Mouse (Mus musculus) embryonic facial prominence, embryonic 11.5 days (tissue): ENCODE results near the gene Mybbp1a. TPM values are rescaled to one million over a fixed set of nuclear protein-coding genes. Genes with fewer than 3 reads are reported as not detected.

Experiments used
- ATAC-seq: fragments of 200-750 bp; cut with Nextera tagmentation; replicated peaks from 2 replicates; pipeline ENCODE4 v1.8.0; 2017; ENCODE audit warnings: low read depth; ENCODE audit not compliant: insufficient number of reproducible peaks, low FRiP score, low TSS enrichment
- DNase-seq: peaks from one replicate; pipeline ENCODE4 v3.0.0-alpha.2; 2015; ENCODE audit warnings: low spot score
- H3K27ac ChIP-seq: fragments of 300-500 bp; sonication (generic); replicated peaks from 2 replicates; pipeline ENCODE4 v1.5.1; 2014; ENCODE audit warnings: mild to moderate bottlenecking, low read depth, low read length, control low read depth
- H3K27me3 ChIP-seq: fragments of 300-500 bp; sonication (generic); 2 replicates; pipeline ENCODE4 v1.6.1; 2014; ENCODE audit warnings: mild to moderate bottlenecking, low read length, moderate library complexity, mixed read lengths; ENCODE audit not compliant: control insufficient read depth, insufficient read depth
- H3K36me3 ChIP-seq: fragments of 300-500 bp; sonication (generic); replicated peaks from 2 replicates; pipeline ENCODE4 v1.6.1; 2014; ENCODE audit warnings: low read depth, mild to moderate bottlenecking, low read length, moderate library complexity, mixed read lengths; ENCODE audit not compliant: control insufficient read depth, insufficient read depth
- H3K4me1 ChIP-seq: fragments of 300-500 bp; sonication (generic); 2 replicates; pipeline ENCODE4 v1.6.1; 2014; ENCODE audit warnings: low read length, mixed read lengths; ENCODE audit not compliant: control insufficient read depth, insufficient read depth
- H3K4me2 ChIP-seq: fragments of 300-500 bp; sonication (generic); 2 replicates; pipeline ENCODE4 v1.6.1; 2014; ENCODE audit warnings: low read depth, mild to moderate bottlenecking, control low read depth, low read length, moderate library complexity
- H3K4me3 ChIP-seq: fragments of 300-500 bp; sonication (generic); 2 replicates; pipeline ENCODE4 v1.5.1; 2014; ENCODE audit warnings: low read depth, low read length, control low read depth
- H3K9ac ChIP-seq: fragments of 300-500 bp; sonication (generic); replicated peaks from 2 replicates; pipeline ENCODE4 v1.6.1; 2014; ENCODE audit warnings: mild to moderate bottlenecking, control low read depth, low read length
- H3K9me3 ChIP-seq: fragments of 300-500 bp; sonication (generic); replicated peaks from 2 replicates; pipeline ENCODE4 v1.6.1; 2016; ENCODE audit warnings: mild to moderate bottlenecking, low read length, inconsistent platforms, mixed read lengths; ENCODE audit not compliant: control insufficient read depth
- WGBS: fragments of 180-500 bp; shearing (Covaris S2); extraction: QIAGEN DNeasy Blood & Tissue Kit; methylation state at CpG from one replicate; pipeline ENCODE4 v1.1.7; 2014; 5-methylcytosine and 5-hydroxymethylcytosine counted together
- polyA plus RNA-seq: library from polyadenylated mRNA; unstranded; fragments of >200 nt; fragmentation: Nextera tagmentation; extraction: Ambion mirVana; gene quantifications from 2 replicates; pipeline ENCODE4 v1.2.1, GENCODE M21; 2014

Gene Mybbp1a
- polyA plus RNA-seq, 1 experiment from 2014 or later, result 191 TPM

DNA sequence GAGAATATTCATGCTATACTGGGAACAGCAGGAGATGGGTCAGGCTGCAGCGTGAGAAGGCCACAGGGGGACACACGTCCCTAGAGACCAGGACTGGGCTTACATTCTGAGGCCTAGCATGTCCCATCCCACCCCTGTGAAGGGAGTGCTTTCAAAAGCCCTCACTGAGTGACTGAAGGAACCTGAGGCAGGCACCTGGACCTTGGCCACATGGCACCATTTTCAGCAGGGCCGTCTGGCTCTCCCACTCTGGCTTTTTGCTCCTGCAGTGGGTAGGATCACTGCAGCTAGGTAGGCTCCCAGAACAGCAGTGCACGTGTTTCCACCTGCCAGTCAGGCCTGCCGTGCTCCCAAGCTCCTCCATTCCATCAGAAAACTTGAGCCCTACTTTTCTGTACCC is 27.4 kb downstream of the Mybbp1a start:
- 73% methylated on average over 5 of the region's 5 CpGs for WGBS
- H3K27me3 ChIP-seq, result no peaks in the 10 kb centered on the region
- no peak overlapping the region for H3K9ac ChIP-seq
- ATAC-seq, result no peak
- H3K36me3 ChIP-seq, result no peaks in the 10 kb centered on the region
- H3K27ac ChIP-seq, result peak overlapping the region; percentile 41; the same call in 1 of the 2 replicates
- no peak for DNase-seq
- no peaks in the 10 kb centered on the region for H3K9me3 ChIP-seq
- 0 out of 2 replicates have a peak, but pooled peaks cover 2% of the 10 kb centered on the region for H3K4me1 ChIP-seq
- no peak overlapping the region for H3K4me2 ChIP-seq
- no peak overlapping the region for H3K4me3 ChIP-seq

DNA sequence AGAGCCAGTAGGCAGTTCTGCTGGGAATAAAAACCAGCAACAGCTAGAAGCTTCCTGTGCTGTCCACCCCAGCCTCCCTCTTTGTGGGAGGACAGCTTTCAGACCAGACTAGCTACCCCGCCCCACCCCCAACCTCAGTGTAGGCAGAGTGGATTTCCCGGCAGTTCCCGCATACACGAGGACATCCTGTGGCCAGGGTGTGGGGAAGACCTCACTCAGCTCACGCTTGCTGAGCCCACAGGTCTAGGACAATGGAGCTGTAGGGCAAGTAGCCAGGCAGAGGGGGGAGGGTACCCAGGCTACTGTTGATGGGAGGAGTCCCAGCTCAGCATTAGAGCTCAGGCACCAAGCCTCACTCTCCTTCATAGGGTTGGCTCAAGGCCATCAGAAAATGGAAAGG is 28.1 kb downstream of the Mybbp1a start:
- H3K9me3 ChIP-seq, result no peaks in the 10 kb centered on the region
- no peaks in the 10 kb centered on the region for H3K27me3 ChIP-seq
- H3K27ac ChIP-seq, result peak overlapping the region; percentile 41; the same call in 1 of the 2 replicates
- no peak for ATAC-seq
- H3K36me3 ChIP-seq, result no peaks in the 10 kb centered on the region
- 0 out of 2 replicates have a peak, but pooled peaks cover 2% of the 10 kb centered on the region for H3K4me1 ChIP-seq
- H3K4me3 ChIP-seq, result no peak overlapping the region
- peak; percentile 35 for DNase-seq
- no peak overlapping the region for H3K4me2 ChIP-seq
- 22% methylated on average over 5 of the region's 5 CpGs for WGBS
- no peak overlapping the region for H3K9ac ChIP-seq

DNA sequence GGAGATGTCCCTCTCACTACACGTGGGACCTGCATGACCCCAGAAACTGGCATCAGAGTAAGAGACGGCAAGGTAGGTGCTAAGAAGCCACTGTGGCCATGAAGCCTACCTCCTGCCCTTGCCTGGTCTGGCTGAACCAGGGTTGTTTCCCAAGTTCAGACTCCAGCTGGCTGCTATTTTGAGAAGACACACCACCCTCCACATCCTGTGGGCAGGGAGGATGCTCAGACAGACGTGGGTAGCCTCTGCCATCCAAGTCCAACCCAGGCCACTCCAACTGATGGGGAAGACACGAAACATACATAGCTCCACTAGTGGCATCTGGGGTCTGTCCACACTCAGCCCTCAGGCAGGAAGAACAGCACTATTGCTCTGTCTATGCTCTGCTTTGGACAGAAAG is 28.8 kb downstream of the Mybbp1a start:
- DNase-seq, result no peak
- Histone ChIP-seq H3K27ac (no peak overlapping the region), H3K27me3 (no peaks in the 10 kb centered on the region), H3K4me2 (no peak overlapping the region), H3K9ac (no peak overlapping the region), H3K4me3 (no peak overlapping the region), H3K9me3 (no peaks in the 10 kb centered on the region), H3K36me3 (no peaks in the 10 kb centered on the region), H3K4me1 (0 out of 2 replicates have a peak, but pooled peaks cover 2% of the 10 kb centered on the region)
- ATAC-seq, result no peak
- WGBS, result 58% methylated on average over 4 of the region's 4 CpGs

DNA sequence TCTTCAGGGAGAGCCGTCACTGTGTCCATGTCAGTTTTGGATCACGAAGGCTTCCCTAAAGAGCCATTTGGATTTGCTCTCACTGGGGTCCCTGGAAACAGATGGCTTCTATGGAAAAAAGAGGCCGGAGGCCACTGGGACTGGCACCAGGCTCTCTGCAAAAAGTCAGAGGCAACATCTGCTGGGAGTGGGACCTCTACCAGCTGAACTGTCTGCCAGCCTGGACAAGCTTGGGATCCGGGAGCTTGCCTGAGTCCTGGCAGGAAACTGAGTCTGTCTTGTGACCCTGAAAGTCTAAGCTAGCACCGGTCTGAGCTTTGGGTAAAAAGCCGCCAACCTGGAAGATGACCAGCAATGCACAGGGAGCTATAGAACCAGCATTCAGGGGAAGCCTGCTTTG is 30.2 kb downstream of the Mybbp1a start:
- Histone ChIP-seq H3K4me1 (0 out of 2 replicates have a peak, but pooled peaks cover 2% of the 10 kb centered on the region), H3K9ac (no peak overlapping the region), H3K36me3 (no peaks in the 10 kb centered on the region), H3K4me2 (no peak overlapping the region), H3K27ac (no peak overlapping the region), H3K9me3 (no peaks in the 10 kb centered on the region), H3K4me3 (no peak overlapping the region), H3K27me3 (no peaks in the 10 kb centered on the region)
- no peak for ATAC-seq
- WGBS, result 83% methylated on average over 6 of the region's 6 CpGs
- DNase-seq, result no peak

DNA sequence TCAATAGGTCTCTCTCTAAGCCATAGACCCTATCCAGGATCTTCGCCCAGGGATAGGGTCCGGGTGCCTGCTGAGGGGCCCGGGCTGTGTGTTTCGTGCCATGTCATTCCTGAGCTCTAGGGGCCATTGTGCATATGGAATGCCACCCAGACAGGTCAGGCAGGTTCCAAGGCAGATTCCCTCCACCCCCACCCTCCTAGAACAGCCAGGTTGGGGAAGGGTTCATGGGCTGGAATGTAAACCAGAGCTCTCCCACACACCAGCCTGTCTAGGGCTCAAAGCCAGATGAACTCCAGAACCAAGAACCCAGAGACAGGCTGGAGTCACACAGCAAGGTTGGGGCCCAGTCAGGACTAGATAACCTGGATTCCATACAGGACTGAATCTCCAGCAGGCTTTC is 32.4 kb downstream of the Mybbp1a start:
- no peak overlapping the region for H3K4me3 ChIP-seq
- no peak overlapping the region for H3K27ac ChIP-seq
- WGBS, result 90% methylated on average over 4 of the region's 4 CpGs
- H3K36me3 ChIP-seq, result no peaks in the 10 kb centered on the region
- no peak overlapping the region for H3K9ac ChIP-seq
- ATAC-seq, result 0 out of 2 replicates have a peak, but pooled peaks have one; percentile 10
- H3K4me2 ChIP-seq, result no peak overlapping the region
- H3K27me3 ChIP-seq, result no peaks in the 10 kb centered on the region
- peak; percentile 23 for DNase-seq
- H3K9me3 ChIP-seq, result no peaks in the 10 kb centered on the region
- 0 out of 2 replicates have a peak, but pooled peaks cover 2% of the 10 kb centered on the region for H3K4me1 ChIP-seq

DNA sequence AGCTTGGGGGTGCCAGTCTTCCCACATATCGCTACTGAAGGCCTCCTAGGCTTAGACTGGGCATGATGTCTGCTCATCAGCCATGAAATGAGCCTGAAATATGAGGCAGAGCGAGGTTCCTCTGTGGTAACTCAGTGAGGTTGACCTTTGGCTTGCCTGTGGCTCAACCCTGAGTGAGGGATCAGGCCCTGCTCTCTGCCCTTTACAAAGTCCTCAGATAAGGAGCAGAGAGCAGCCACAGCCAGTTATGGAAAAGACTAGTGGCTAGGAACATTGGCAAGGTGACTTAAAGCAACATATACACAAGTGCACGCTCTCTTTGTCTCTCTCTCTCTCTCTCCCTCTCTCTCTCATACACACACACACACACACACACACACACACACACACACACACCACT is 33.8 kb downstream of the Mybbp1a start:
- DNase-seq (no peak), ATAC-seq (no peak)
- no peak overlapping the region for H3K4me3 ChIP-seq
- no peaks in the 10 kb centered on the region for H3K4me1 ChIP-seq
- 81% methylated on average over 3 of the region's 3 CpGs for WGBS
- H3K9me3 ChIP-seq, result no peaks in the 10 kb centered on the region
- H3K4me2 ChIP-seq, result no peak overlapping the region
- no peak overlapping the region for H3K27ac ChIP-seq
- H3K9ac ChIP-seq, result no peak overlapping the region
- H3K36me3 ChIP-seq, result no peaks in the 10 kb centered on the region
- no peaks in the 10 kb centered on the region for H3K27me3 ChIP-seq

DNA sequence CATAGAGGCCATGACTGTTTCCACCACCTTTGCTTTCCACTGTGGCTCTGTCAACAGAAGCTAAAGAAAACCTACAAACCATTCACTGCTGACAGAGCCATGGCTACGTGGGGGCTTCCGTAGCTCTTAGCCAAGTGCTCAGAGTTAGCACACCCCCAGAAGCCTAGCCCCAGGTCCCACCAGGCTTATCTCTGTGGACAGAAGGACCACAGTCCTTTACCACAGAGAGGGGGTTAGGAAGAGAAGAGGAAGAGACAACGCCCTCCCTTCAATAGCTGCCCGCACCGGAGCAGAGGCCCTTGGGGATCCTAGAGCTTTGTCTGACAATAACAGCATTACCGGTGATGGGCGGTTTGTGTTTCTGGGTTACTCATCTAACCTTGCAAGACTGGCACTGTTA is 34.3 kb downstream of the Mybbp1a start:
- Histone ChIP-seq H3K9me3 (no peaks in the 10 kb centered on the region), H3K4me1 (no peaks in the 10 kb centered on the region), H3K27ac (no peak overlapping the region), H3K9ac (no peak overlapping the region), H3K27me3 (no peaks in the 10 kb centered on the region), H3K36me3 (no peaks in the 10 kb centered on the region), H3K4me2 (no peak overlapping the region), H3K4me3 (no peak overlapping the region)
- DNase-seq, result no peak
- 73% methylated on average over 7 of the region's 7 CpGs for WGBS
- no peak for ATAC-seq

DNA sequence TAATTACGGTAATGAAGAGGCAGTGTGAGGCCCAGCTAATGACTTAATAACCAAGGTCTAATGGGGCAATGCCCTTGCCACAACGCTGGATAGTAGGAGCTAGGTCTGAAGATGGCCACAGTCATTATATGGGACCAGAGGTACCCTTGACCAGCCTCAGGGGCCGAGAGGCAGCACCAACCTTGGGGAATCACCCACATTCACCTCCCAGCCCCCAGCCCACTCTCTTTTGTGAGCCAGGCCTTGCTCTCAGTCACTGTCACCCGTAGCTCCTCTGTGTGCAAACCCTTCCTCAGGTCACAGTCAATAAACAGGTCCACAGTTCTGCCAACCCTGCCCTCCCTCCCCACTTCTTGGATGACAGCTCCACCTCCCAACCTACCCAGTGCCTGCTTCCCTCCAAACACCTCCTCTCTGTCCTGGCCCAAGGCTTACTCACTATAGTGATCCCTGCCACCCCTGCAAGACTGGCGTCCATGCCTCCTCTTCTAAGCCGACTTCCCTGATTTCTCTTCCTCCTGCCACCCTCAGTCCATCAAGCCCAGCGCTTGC is 35.0 kb downstream of the Mybbp1a start:
- no peaks in the 10 kb centered on the region for H3K4me1 ChIP-seq
- WGBS, result 72% methylated on average over 7 of the region's 7 CpGs

More for the DNA sequence above, 35.0 kb downstream of the Mybbp1a start:
- DNase-seq (no peak), ATAC-seq (no peak)
- Histone ChIP-seq H3K27me3 (no peaks in the 10 kb centered on the region), H3K4me2 (no peak overlapping the region), H3K9me3 (no peaks in the 10 kb centered on the region), H3K36me3 (no peaks in the 10 kb centered on the region), H3K9ac (no peak overlapping the region), H3K4me3 (no peak overlapping the region), H3K27ac (no peak overlapping the region)
